Mouse (Mus musculus): ENCODE data around the gene Tas2r135. TPM values are rescaled to one million over a fixed set of nuclear protein-coding genes. Genes with fewer than 3 reads are reported as not detected.

Tas2r135 gene
- 0.07 TPM in 1 of 2 replicates, not detected in the other for polyA plus RNA-seq (2012; rRNA removed)

GRCm38 (mm10) chr6:42405134-42405533, at the start of gene Tas2r135:
Gene Tas2r135 (plus strand): TSS chr6:42405434.

GRCm38 (mm10) chr6:42372816-42373547, 32.3 kb upstream of the Tas2r135 start, which contains the start of gene Epha1:
Gene Epha1 (minus strand): TSS chr6:42373268.

GRCm38 (mm10) chr6:42399938-42400337, 5.3 kb upstream of the Tas2r135 start, which contains the start of gene Tas2r143:
Gene Tas2r143 (plus strand): TSS chr6:42400238.

GRCm38 (mm10) chr6:42434446-42434845, 29.2 kb downstream of the Tas2r135 start, which contains the start of gene Tas2r126:
Gene Tas2r126 (plus strand): TSS chr6:42434535.

Other genes starting within 250 kb of the Tas2r135 start
- gene Tas2r144, start 190.1 kb upstream of the Tas2r135 start, polyA plus RNA-seq (2012; rRNA removed), result not detected in 2 replicates
- 10.6 and 11.0 TPM in 2 replicates for gene Gstk1, start 159.5 kb upstream of the Tas2r135 start, polyA plus RNA-seq (2012; rRNA removed)
- gene Tmem139, start 143.5 kb upstream of the Tas2r135 start, polyA plus RNA-seq (2012; rRNA removed), result 0.16 and 0.34 TPM in 2 replicates
- gene Casp2, start 140.4 kb upstream of the Tas2r135 start, polyA plus RNA-seq (2012; rRNA removed), result 84.5 and 96.7 TPM in 2 replicates
- 10.5 and 11.9 TPM in 2 replicates for gene Clcn1, start 118.7 kb upstream of the Tas2r135 start, polyA plus RNA-seq (2012; rRNA removed)
- gene Fam131b, start 80.8 kb upstream of the Tas2r135 start, polyA plus RNA-seq (2012; rRNA removed), result 27.0 and 29.4 TPM in 2 replicates
- gene Zyx, start 55.8 kb upstream of the Tas2r135 start, polyA plus RNA-seq (2012; rRNA removed), result 57.3 and 77.9 TPM in 2 replicates
- 0.47 and 2.9 TPM in 2 replicates for gene Epha1, start 32.2 kb upstream of the Tas2r135 start, polyA plus RNA-seq (2012; rRNA removed)
- not detected in 2 replicates for gene Tas2r143, start 5.2 kb upstream of the Tas2r135 start, polyA plus RNA-seq (2012; rRNA removed)
- gene Tas2r126, start 29.1 kb downstream of the Tas2r135 start, polyA plus RNA-seq (2012; rRNA removed), result not detected in 2 replicates
- gene Olfr458, start 59.8 kb downstream of the Tas2r135 start, polyA plus RNA-seq (2012; rRNA removed), result not detected in 2 replicates
- not detected in 2 replicates for gene Olfr457, start 70.9 kb downstream of the Tas2r135 start, polyA plus RNA-seq (2012; rRNA removed)
- gene Olfr456, start 81.8 kb downstream of the Tas2r135 start, polyA plus RNA-seq (2012; rRNA removed), result not detected in 2 replicates
- not detected in 2 replicates for gene Olfr455, start 142.2 kb downstream of the Tas2r135 start, polyA plus RNA-seq (2012; rRNA removed)
- gene Tcaf3, start 192.3 kb downstream of the Tas2r135 start, polyA plus RNA-seq (2012; rRNA removed), result not detected in 2 replicates
- 1.4 and 2.1 TPM in 2 replicates for gene Tcaf2, start 239.8 kb downstream of the Tas2r135 start, polyA plus RNA-seq (2012; rRNA removed)